Mouse (Mus musculus): ENCODE measurements around the gene Aqp5.

Gene Aqp5

GRCm38 (mm10) chr15:99596056-99596687 is 5.6 kb downstream of the Aqp5 start:
- peak; percentile 78 for DNase-seq (ENCODE audit: low read depth, low spot score)

DNA sequence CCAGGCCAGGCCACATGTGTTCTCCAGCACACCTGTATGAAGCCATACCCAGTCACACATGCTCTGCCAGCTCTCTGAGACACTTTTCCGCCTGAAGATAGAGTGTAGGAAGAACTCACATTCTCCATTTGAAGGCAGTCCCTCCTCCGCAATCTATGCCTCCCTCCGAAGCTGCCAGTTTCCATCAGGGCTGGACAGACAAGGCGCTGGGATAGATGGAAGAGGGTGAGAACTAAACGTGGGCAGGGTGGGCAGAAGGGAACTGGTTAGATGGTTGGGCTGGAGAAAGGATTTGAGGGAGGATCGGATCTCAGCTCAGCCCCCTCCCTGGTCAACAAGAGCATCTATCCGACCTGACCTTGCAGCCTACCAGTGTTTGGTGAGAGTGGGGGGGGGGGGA is 6.3 kb downstream of the Aqp5 start:
- no peak for DNase-seq (ENCODE audit: low read depth, low spot score)

DNA sequence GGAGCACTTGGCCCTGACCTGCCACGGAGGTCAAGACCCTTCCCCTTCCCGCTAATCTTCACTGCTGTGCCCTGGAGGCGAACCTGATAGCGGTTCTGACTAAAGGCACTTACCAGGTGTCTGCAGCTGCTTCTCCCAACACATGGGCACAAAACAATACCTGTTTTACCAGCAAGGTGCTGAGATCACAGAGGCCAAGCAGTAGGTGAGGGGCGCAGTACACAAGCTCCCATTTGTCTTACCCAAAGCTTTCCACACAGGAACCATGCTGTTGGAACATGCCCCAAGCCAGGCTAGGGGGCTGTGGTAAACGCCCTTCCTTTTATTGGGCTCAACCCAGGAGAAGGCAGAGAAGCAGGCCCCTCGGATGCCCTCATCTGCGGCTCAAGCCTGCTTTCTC is 7.0 kb downstream of the Aqp5 start:
- no peak for DNase-seq (ENCODE audit: low read depth, low spot score)

DNA sequence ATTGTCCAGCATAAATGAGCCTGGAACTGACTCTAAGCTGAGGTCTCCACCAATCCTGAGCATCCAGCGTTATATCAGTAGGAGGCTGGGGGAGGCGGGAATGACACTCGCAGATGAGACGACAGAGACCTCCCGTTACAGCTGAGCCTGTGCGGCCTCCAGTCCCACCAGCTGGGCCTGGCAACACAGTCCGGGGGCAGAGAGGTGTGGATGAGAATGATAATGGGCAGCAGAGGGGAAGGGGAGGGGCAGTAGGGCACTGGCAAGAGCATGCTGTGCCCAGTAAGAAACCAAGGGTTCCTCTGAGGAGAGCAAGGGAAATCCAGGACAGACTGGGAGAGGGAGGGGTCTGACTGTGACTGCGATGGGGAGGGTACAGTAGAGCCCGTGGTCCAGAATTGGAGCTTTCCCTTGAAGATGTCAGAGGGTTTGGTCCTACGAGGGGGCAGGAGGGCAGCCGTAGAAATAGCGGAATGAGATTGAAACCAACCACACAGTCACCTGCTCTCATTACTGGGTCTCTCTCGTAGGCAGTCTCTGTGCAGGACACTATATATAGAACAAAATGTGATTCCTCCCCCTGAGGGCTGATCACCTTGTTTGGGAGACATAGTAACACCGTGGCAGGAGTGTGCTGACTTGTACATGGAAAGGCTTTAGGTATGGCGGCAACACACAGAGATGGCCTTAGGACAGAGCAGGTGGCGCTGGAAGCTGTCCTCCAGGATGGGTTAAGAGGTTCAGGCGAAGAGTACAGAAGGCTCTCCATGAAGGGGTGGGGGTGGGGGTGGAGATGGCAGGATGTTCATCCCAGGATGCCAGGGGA is 8.9 kb downstream of the Aqp5 start:
- DNase-seq (ENCODE audit: low read depth, low spot score): no peak

GRCm38 (mm10) chr15:99600986-99601822 is 10.6 kb downstream of the Aqp5 start, which contains the start of gene Aqp6:
TSS of gene Aqp6 (plus strand) at chr15:99601400.
- DNase-seq (ENCODE audit: low read depth, low spot score): no peak

DNA sequence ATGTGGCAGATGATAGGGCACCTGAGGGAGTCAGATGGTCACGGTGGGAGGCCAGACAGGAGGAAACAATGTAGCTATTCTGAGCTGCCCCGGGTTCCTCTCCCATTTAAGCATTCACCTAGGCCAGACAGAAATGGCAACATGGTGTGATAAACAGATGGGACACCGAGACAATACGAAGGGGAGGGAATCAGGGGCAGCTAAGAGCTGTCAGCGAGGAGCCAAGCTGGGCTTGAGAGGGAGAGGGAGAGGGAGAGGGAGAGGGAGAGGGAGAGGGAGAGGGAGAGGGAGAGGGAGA is 11.2 kb downstream of the Aqp5 start:
- DNase-seq (ENCODE audit: low read depth, low spot score): no peak

- DNase-seq (ENCODE audit: low read depth, low spot score): no peak
These were observed 11.7 kb downstream of the Aqp5 start for GRCm38 (mm10) chr15:99602206-99602820.

GRCm38 (mm10) chr15:99603216-99603615 is 12.6 kb downstream of the Aqp5 start:
- DNase-seq (ENCODE audit: low read depth, low spot score): no peak

DNA sequence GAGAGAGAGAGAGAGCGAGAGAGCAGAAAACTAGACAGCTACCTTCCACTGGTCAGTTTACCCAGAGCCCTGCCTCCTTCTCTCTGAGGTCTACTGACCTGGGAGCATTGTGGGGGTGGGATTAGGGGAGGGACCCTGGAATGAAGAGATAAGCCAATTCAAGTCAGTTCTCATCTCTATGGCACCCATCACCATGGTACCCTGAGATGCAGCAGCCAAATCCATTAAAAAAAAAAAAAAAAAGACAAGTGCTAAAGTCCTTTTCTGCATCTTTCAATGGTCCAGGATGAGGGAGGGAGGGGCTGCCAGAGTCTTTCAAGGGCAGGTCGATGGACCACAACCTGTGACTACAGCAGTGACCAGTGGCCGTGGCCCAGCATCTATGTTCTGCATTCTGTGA is 15.0 kb downstream of the Aqp5 start:
- no peak for DNase-seq (ENCODE audit: low read depth, low spot score)

DNA sequence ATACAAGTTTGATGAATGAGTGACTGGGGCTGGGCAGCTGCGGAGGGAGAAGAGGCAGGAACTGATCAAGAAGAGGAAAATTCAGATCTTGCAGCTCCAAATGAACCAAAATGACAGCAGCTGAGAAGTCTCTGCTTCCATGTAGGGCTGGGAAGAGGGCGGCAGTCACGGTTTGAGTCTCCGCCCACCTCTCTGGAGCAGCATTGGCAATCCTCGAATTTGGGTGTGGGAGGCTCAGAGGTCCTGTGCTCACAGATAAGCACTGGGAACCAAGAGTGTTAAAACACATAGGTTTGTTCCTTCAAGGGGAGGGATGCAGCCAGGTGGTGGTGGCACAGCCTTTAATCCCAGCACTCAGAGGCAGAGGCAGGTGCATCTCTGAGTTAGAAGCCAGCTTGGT is 15.9 kb downstream of the Aqp5 start:
- DNase-seq (ENCODE audit: low read depth, low spot score): no peak

DNA sequence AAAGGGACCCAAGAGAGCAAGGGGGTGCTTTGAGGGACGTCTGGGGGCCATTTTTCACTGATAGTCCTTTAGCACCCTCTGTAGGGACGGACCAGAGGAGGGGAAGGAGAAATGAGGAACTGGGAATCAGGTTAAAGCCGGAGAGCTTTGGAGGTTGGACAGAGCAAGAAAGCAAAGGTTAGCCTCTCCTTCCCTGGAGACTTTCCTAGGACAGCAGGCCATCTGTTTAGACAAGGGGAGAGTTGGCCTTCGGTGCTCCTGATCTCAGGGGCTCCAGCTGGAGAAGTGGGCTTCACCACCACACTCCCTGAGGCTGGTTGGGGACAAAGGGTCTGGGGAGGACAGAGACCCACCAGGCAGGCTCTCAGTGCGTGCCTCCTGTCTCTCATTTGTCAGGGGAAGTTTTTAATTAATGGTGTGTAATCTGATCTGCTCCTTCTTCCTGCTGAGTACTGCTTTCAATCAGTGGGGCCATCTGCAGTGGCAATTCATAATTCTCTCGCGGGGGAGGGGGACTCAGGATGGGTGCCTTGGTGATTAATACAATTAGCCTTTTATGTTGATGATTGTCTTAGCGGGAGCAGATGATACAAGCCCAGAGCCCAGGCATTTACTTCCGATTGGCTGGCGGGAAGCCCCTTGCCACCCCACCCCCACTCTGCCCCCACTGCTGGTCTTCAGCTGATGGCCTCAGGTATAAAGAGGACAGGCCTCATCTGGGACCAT is 17.0 kb downstream of the Aqp5 start:
- DNase-seq (ENCODE audit: low read depth, low spot score): no peak

DNA sequence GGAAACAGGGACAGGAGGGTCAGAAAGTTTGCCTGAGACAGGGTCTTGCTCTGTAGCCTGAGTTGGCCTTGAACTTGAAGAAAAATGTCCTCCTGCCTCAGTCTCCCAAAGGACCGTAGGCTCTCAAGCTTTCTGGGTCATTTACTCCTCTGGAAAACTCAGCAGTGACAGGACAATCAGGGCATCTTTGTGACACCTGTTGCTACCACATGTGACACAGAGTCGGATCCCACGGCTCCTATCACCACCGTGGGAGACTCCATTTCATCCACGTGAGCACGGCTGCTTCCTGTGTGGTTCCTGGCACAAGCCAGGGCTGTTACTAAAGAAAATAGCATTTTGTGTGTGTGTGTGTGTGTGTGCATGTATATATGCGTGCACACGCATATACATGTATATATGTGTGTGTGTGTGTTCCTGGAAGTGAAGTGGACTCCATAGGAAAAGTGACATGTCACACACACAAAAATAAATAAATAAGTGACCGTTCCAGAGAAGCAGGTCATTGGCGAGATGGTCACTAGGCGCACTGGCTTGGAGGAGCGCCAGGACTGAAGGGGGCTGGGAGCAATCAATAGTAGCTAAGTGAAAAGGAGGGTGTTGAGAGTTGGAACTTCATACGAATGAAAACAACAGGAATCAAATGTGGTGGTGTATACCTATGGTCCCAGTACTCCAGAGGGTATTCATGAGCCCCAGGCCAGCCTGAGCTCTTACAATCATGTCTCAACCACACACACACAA is 18.0 kb downstream of the Aqp5 start:
- no peak for DNase-seq (ENCODE audit: low read depth, low spot score)

GRCm38 (mm10) chr15:99611563-99611962 is 21.0 kb downstream of the Aqp5 start:
- DNase-seq (ENCODE audit: low read depth, low spot score): no peak

GRCm38 (mm10) chr15:99614273-99614672 is 23.7 kb downstream of the Aqp5 start:
- no peak for DNase-seq (ENCODE audit: low read depth, low spot score)

DNA sequence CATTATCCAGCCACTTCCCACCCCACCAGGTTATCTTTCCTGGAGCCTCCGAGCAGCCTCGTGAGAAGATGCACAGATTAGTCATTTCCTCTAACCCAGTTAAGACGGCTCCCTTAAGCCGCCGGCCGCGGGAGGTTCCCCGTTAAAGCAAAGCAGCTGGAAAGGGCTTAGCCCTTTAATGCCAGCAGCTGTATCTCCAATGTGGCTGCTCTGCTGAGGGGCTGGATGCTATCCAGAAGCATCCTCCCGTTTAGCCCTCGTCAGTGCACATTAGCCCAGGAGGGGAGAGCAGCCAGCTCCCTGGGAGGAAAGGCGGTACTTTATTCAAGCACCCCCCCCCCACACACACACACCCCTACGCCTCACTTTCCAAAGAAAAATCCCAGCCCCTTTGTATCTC is 24.2 kb downstream of the Aqp5 start:
- DNase-seq (ENCODE audit: low read depth, low spot score): peak; percentile 21

DNA sequence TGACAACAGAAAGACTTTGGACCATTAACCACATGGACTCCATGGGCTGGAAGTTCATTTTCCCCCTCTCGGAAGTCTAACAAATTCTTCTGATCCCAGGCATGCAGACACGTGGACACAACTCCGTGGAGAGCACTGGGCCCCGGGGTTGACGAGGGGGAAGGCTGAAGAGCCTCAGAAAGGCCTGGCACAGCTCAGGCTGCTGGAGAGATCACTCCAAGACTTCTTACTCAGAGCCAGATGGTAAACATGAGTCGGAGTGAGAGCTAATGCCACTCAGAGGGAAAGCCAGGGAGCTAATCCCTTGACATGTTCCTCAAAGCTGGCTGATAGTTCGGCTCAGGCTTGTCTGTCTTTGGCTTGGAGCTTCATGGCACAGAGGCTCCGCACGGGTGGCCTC is 24.7 kb downstream of the Aqp5 start:
- DNase-seq (ENCODE audit: low read depth, low spot score): peak; percentile 4

DNA sequence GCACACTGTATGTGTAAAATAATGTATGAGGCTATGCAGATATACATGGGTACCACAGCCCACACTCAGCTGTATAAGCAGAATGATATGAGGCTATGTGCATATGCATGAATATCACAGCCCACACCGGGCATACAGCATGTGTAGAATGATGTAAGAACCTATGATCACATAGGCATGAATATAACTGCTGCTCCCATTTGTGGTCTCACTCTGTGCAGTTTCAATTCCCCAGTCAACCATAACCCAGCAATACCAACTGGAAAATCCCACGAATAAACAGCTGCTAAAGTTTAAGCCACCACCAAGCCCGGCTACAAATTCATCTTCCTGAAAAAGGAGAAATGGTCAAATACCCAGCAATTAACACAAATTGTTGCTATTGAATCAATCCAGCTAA is 28.0 kb downstream of the Aqp5 start:
- DNase-seq (ENCODE audit: low read depth, low spot score): no peak

DNA sequence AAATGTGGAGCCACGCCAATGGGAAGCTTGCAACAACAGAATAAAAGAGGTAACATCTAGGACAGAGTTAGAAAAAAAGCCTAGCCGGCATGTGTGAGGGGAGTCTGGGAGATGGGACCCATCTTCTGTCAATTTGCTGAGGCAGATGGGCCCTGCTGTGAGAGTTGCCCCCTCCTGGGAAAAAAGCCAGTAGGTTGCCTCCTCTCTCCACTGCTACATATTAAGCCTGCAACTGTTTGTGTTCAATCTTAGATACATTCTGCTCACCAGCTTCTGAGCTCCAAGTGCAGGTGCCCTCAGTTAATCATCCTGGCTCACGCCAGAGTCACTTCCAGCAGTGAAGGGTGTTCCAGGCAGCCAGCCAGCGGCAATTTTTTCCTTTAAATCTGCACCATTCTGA is 29.2 kb downstream of the Aqp5 start:
- no peak for DNase-seq (ENCODE audit: low read depth, low spot score)

GRCm38 (mm10) chr15:99622063-99622462 is 31.5 kb downstream of the Aqp5 start:
- DNase-seq (ENCODE audit: low read depth, low spot score): no peak

DNA sequence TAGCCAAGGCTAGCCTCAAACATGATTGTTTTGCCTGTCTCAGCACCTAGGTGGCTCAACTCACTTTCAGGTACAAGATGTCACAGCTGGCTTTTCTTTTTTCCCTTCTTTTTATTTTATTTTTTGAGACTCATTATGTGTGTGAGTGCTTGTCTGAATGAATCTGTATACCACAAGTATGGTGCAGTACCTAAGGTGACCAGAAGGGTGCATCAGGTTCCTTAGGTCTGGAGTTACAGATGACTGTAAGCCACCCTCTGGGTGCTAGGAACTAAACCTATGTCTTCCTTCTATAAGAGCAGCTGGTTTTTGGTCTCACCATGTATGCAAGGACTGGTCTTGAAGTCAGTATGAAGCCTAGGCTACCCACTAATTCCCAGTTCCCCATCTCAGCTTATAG is 41.0 kb downstream of the Aqp5 start:
- DNase-seq (ENCODE audit: low read depth, low spot score): no peak

DNA sequence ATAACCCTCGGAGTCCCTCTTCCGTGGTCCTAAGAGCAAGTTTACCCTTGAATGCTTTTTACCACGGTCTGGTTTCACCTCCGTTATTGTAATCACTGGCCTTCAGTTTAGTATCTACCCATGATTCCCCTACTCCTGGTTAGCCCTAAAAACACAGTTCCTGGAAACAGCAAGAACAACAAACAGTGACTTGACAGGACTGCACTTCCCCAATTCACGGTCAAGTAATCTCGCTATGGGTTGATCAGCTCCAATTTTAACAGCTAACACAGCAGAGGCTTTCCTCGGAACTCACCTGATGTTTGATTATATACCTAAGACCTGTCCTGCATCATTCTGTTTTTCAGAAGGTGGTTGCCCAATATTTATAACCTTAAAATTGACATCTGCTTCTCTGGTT is 44.1 kb downstream of the Aqp5 start:
- no peak for DNase-seq (ENCODE audit: low read depth, low spot score)
